7 mouse cellular contexts compared by ENCODE assay signal in the genomic region with DNA sequence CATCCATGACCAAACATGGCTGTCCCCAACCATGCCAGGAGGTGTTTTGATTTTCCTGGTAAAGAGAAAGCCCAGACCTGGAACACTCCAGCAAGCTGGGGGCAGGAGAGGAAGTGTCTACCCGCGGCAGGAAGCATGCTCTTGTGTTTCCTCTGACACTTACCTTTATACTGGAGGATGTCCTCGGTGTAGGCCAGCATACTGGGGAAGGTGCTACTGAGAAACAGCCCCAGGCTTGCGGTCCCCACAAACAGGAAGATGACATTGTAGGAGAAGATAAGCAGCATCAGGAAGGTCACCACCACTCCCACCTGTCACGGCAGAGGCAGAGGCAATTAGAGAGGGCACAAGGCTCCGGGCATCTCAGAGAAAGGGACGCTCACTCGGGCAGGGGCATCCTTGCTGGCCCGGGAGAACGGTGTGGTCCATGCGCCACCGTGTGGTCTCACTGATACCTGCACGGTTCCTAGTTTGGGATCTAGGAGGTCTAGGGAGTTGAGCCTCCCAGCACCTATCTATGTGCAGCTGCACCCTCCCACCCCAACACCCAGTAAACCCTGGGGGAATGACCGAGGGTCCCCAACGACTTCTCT. TPM values are rescaled to one million over a fixed set of nuclear protein-coding genes. Genes with fewer than 3 reads are reported as not detected.
DNase-seq lines count a peak whose midpoint lies in the region.

No protein-coding gene starts in this region.

- peak; percentile 48 for DNase-seq in R1 (ENCODE audit: low read depth, low spot score)
- peak; percentile 51 for DNase-seq in cerebellum, adult 11-12 months
- DNase-seq in forelimb bud, embryonic 11.5 days (ENCODE audit: low read depth, low spot score): peak; percentile 32
- DNase-seq in hindlimb bud, embryonic 11.5 days (ENCODE audit: extremely low spot score, low read depth, low spot score): peak; percentile 14
- DNase-seq in left cerebral cortex, postnatal 10 days (ENCODE audit: extremely low spot score in 1 of 2, low spot score in 2 of 2): peak; percentile 39 to 69
- DNase-seq in mesoderm, embryonic 11.5 days (ENCODE audit: low read depth, low spot score): peak; percentile 59
- DNase-seq in right cerebral cortex, postnatal 36 days (ENCODE audit: low spot score in 2 of 2): peak; percentile 32 to 36

- intact Hi-C loops in left cerebral cortex, postnatal 10 days (cut with DNase I): loop anchor here (5.0 to 10.0 kb wide), 3 partner anchors 51 to 111 kb away; no protein-coding TSS in a partner anchor

RNA-seq across cellular contexts. Expression of gene Mfsd4a, which starts 21.6 kb away (rescaled TPM):
- 10 to 100 TPM; 65.1 to 74.0 TPM for total RNA-seq in left cerebral cortex, postnatal 10 days (2021)

RNA-seq across cellular contexts. Expression of gene Elk4, which starts 38.8 kb away (rescaled TPM):
- total RNA-seq in left cerebral cortex, postnatal 10 days (2021): 10 to 100 TPM; 51.9 to 61.5 TPM

Comparison
In these comparisons a context has a peak if more than half of its experiments do, and no peak if none do; other contexts are left out.
1. Peak in every context shown above with its lines: DNase-seq.